Comparison of ENCODE assay signal across 9 mouse cellular contexts in genomic region chr2:127335078-127335541, GRCm38 (mm10). TPM values are rescaled to one million over a fixed set of nuclear protein-coding genes. Genes with fewer than 3 reads are reported as not detected.
DNase-seq lines count a peak whose midpoint lies in the region; ATAC-seq and TF ChIP-seq lines count a peak whose summit lies in the region.
"Had no signal": no experiment of that assay in that cellular context is flagged by ENCODE, and none has a peak within 500 bp of the region (broad histone marks: within the 10 kb centered on the region; RNA-seq: fewer than 3 reads in every experiment).

No protein-coding gene starts in this region.

- peaks cover 52% of the 10 kb centered on the region for H3K27me3 ChIP-seq in hindbrain, embryonic 12.5 days
- H3K27me3 ChIP-seq in hindbrain, embryonic 16.5 days (replicated peaks; ENCODE audit: control insufficient read depth, insufficient read depth, low read length): peaks cover 14% of the 10 kb centered on the region
- H3K27me3 ChIP-seq in ES-Bruce4 (ENCODE audit: control insufficient read depth, insufficient read depth, low read length, poor library complexity, severe bottlenecking): no peaks in the 10 kb centered on the region; the same call in 1 of the 2 replicates
- H3K27me3 ChIP-seq in liver, embryonic 11.5 days (replicated peaks; ENCODE audit: control insufficient read depth, insufficient read depth, low read length): peaks cover 5% of the 10 kb centered on the region

- no peaks in the 10 kb centered on the region for H3K36me3 ChIP-seq in hindbrain, embryonic 12.5 days
- no peaks in the 10 kb centered on the region for H3K36me3 ChIP-seq in hindbrain, embryonic 16.5 days (ENCODE audit: control insufficient read depth, insufficient read depth, low read length)
- H3K36me3 ChIP-seq in ES-Bruce4 (ENCODE audit: control insufficient read depth, insufficient read depth, low read length, poor library complexity, severe bottlenecking): no peaks in the 10 kb centered on the region
- no peaks in the 10 kb centered on the region for H3K36me3 ChIP-seq in liver, embryonic 11.5 days (ENCODE audit: control insufficient read depth, insufficient read depth, low read length)

- TF ChIP-seq POLR2A in ES-Bruce4 (IDR thresholded peaks at IDR 0.05; ENCODE audit: insufficient read depth, low read length): no peak

- ATAC-seq in hindbrain, embryonic 12.5 days (ENCODE audit: low FRiP score): no peak
- ATAC-seq in hindbrain, embryonic 16.5 days: no peak
- ATAC-seq in liver, embryonic 11.5 days (replicated peaks; ENCODE audit: low FRiP score): no peak
- no peak for ATAC-seq in megakaryocyte-erythroid progenitor cell, adult 5-6 weeks (replicated peaks; ENCODE audit: low FRiP score, low TSS enrichment, poor library complexity, severe bottlenecking)

- no peak for TF ChIP-seq EP300 in ES-Bruce4 (IDR thresholded peaks at IDR 0.05; ENCODE audit: insufficient read depth, low read depth, low read length)

- no peak overlapping the region for H3K9ac ChIP-seq in hindbrain, embryonic 12.5 days
- no peak overlapping the region for H3K9ac ChIP-seq in hindbrain, embryonic 16.5 days (ENCODE audit: low read depth, low read length)
- H3K9ac ChIP-seq in ES-Bruce4 (ENCODE audit: low read depth, poor library complexity, severe bottlenecking): 0 out of 2 replicates have a peak overlapping the region, but pooled peaks have one; percentile 75
- H3K9ac ChIP-seq in liver, embryonic 11.5 days (ENCODE audit: low read depth, low read length): no peak overlapping the region

- H3K4me3 ChIP-seq in hindbrain, embryonic 12.5 days: no peak overlapping the region
- H3K4me3 ChIP-seq in hindbrain, embryonic 16.5 days (ENCODE audit: low read length): no peak overlapping the region
- H3K4me3 ChIP-seq in ES-Bruce4 (ENCODE audit: low read depth, low read length): no peak overlapping the region
- 0 out of 2 replicates have a peak overlapping the region, but pooled peaks have one; percentile 7 for H3K4me3 ChIP-seq in liver, embryonic 11.5 days (ENCODE audit: low read depth, low read length)

- TF ChIP-seq CTCF in ES-Bruce4 (IDR thresholded peaks at IDR 0.05; ENCODE audit: low read depth, low read length): no peak

- WGBS in hindbrain, embryonic 12.5 days: 54% methylated on average over 11 of the region's 11 CpGs
- 48% methylated on average over 11 of the region's 11 CpGs for WGBS in hindbrain, embryonic 16.5 days
- 31% methylated on average over 11 of the region's 11 CpGs for WGBS in liver, embryonic 11.5 days

- DNase-seq in liver, embryonic 11.5 days (ENCODE audit: low spot score): no peak
- peak; percentile 54 to 82 for DNase-seq in spleen, postnatal 10 days (ENCODE audit: low spot score in 2 of 2)
- DNase-seq in left cerebral cortex, postnatal 25 days (ENCODE audit: low spot score in 2 of 2): no peak
- no peak for DNase-seq in frontal cortex, adult 2 months (ENCODE audit: extremely low spot score in 1 of 2, low spot score in 1 of 2)

- H3K9me3 ChIP-seq in hindbrain, embryonic 12.5 days (replicated peaks): no peaks in the 10 kb centered on the region
- no peaks in the 10 kb centered on the region for H3K9me3 ChIP-seq in hindbrain, embryonic 16.5 days (ENCODE audit: control insufficient read depth, low read length)
- no peaks in the 10 kb centered on the region for H3K9me3 ChIP-seq in ES-Bruce4 (replicated peaks; ENCODE audit: control insufficient read depth, insufficient read depth, low read length, poor library complexity, severe bottlenecking)
- H3K9me3 ChIP-seq in liver, embryonic 11.5 days (ENCODE audit: control insufficient read depth, low read length): no peaks in the 10 kb centered on the region

- peak overlapping the region; percentile 95; the same call in 1 of the 2 replicates for H3K4me2 ChIP-seq in hindbrain, embryonic 12.5 days (replicated peaks)
- no peak overlapping the region; the same call in 1 of the 2 replicates for H3K4me2 ChIP-seq in hindbrain, embryonic 16.5 days (ENCODE audit: low read length)
- peak overlapping the region; percentile 88 for H3K4me2 ChIP-seq in liver, embryonic 11.5 days

- intact Hi-C loops in left cerebral cortex, postnatal 25 days (cut with DNase I): no loop called here

- H3K4me1 ChIP-seq in hindbrain, embryonic 12.5 days: peaks cover 15% of the 10 kb centered on the region
- peaks cover 11% of the 10 kb centered on the region for H3K4me1 ChIP-seq in hindbrain, embryonic 16.5 days (ENCODE audit: control insufficient read depth, insufficient read depth, low read depth, low read length)
- no peaks in the 10 kb centered on the region for H3K4me1 ChIP-seq in ES-Bruce4 (ENCODE audit: control insufficient read depth, insufficient read depth, low read length)
- H3K4me1 ChIP-seq in liver, embryonic 11.5 days (replicated peaks; ENCODE audit: control insufficient read depth, insufficient read depth, low read length): peaks cover 32% of the 10 kb centered on the region

- no peak overlapping the region for H3K27ac ChIP-seq in hindbrain, embryonic 12.5 days
- no peak overlapping the region for H3K27ac ChIP-seq in hindbrain, embryonic 16.5 days (ENCODE audit: low read depth, low read length)
- H3K27ac ChIP-seq in ES-Bruce4 (ENCODE audit: insufficient read depth, low read length): no peak overlapping the region
- no peak overlapping the region; the same call in 1 of the 2 replicates for H3K27ac ChIP-seq in liver, embryonic 11.5 days (ENCODE audit: low read depth, low read length)

RNA-seq across cellular contexts. Expression of gene Dusp2, which starts 0.8 kb away (rescaled TPM):
- polyA plus RNA-seq in hindbrain, embryonic 12.5 days (2016; fragmentation: Nextera tagmentation; extraction: Ambion mirVana): 5.5 and 6.9 TPM in 2 replicates
- polyA plus RNA-seq in hindbrain, embryonic 16.5 days (2015; fragmentation: Nextera tagmentation; extraction: Ambion mirVana): 14.9 and 17.1 TPM in 2 replicates
- 0.61 and 1.9 TPM in 2 replicates for polyA plus RNA-seq in ES-Bruce4 (2011; ENCODE audit: insufficient read depth, insufficient read length, low read depth, missing spikeins)
- polyA plus RNA-seq in liver, embryonic 11.5 days (2014; fragmentation: Nextera tagmentation; extraction: Ambion mirVana): 8.8 and 10.1 TPM in 2 replicates
- total RNA-seq in left cerebral cortex, postnatal 25 days (2021): 1 to 10 TPM; 2.3 to 2.8 TPM
- total RNA-seq in megakaryocyte-erythroid progenitor cell, adult 5-6 weeks (2014; fragmentation: Nextera tagmentation): 18.4 and 29.2 TPM in 2 replicates
- total RNA-seq in megakaryocyte-erythroid progenitor cell, adult 5-6 weeks (2017): 33.5 and 35.8 TPM in 2 replicates
- polyA plus RNA-seq in frontal cortex, adult 2 months (2012; rRNA removed): 0.80 and 1.3 TPM in 2 replicates

RNA-seq across cellular contexts. Expression of gene Astl, which starts 3.3 kb away (rescaled TPM):
- polyA plus RNA-seq in hindbrain, embryonic 12.5 days (2016; fragmentation: Nextera tagmentation; extraction: Ambion mirVana): not detected in 2 replicates
- not detected in 2 replicates for polyA plus RNA-seq in hindbrain, embryonic 16.5 days (2015; fragmentation: Nextera tagmentation; extraction: Ambion mirVana)
- not detected in 2 replicates for polyA plus RNA-seq in ES-Bruce4 (2011; ENCODE audit: insufficient read depth, insufficient read length, low read depth, missing spikeins)
- not detected in 2 replicates for polyA plus RNA-seq in liver, embryonic 11.5 days (2014; fragmentation: Nextera tagmentation; extraction: Ambion mirVana)
- not detected for total RNA-seq in left cerebral cortex, postnatal 25 days (2021)
- 0.40 TPM in 1 of 2 replicates, not detected in the other for total RNA-seq in megakaryocyte-erythroid progenitor cell, adult 5-6 weeks (2014; fragmentation: Nextera tagmentation)
- not detected in 2 replicates for total RNA-seq in megakaryocyte-erythroid progenitor cell, adult 5-6 weeks (2017)
- polyA plus RNA-seq in frontal cortex, adult 2 months (2012; rRNA removed): not detected in 2 replicates
- polyA plus RNA-seq: large intestine, adult 2 months had no signal

RNA-seq across cellular contexts. Expression of gene Adra2b, which starts 27.9 kb away (rescaled TPM):
- polyA plus RNA-seq in hindbrain, embryonic 12.5 days (2016; fragmentation: Nextera tagmentation; extraction: Ambion mirVana): 2.4 and 2.6 TPM in 2 replicates
- 0.72 and 0.90 TPM in 2 replicates for polyA plus RNA-seq in hindbrain, embryonic 16.5 days (2015; fragmentation: Nextera tagmentation; extraction: Ambion mirVana)
- polyA plus RNA-seq in ES-Bruce4 (2011; ENCODE audit: insufficient read depth, insufficient read length, low read depth, missing spikeins): 1.5 and 2.1 TPM in 2 replicates
- 20.1 and 20.7 TPM in 2 replicates for polyA plus RNA-seq in liver, embryonic 11.5 days (2014; fragmentation: Nextera tagmentation; extraction: Ambion mirVana)
- total RNA-seq in left cerebral cortex, postnatal 25 days (2021): 1 to 10 TPM in 1 of 2 experiments, under 1 TPM in 1; 0.39 to 1.1 TPM
- not detected in 2 replicates for total RNA-seq in megakaryocyte-erythroid progenitor cell, adult 5-6 weeks (2014; fragmentation: Nextera tagmentation)
- total RNA-seq in megakaryocyte-erythroid progenitor cell, adult 5-6 weeks (2017): not detected in 2 replicates
- polyA plus RNA-seq in frontal cortex, adult 2 months (2012; rRNA removed): 0.28 and 0.29 TPM in 2 replicates

Comparison
In these comparisons a context has a peak if more than half of its experiments do, and no peak if none do; other contexts are left out.
1. DNase-seq: peak in spleen, postnatal 10 days (2 of 2); none in liver, embryonic 11.5 days (single experiment), left cerebral cortex, postnatal 25 days (0 of 2) and frontal cortex, adult 2 months (0 of 2).